Mouse (Mus musculus) CD4-positive naive resting alpha-beta T cell, adult 57 days (primary cell): ENCODE measurements around the gene Scimp. TPM values are rescaled to one million over a fixed set of nuclear protein-coding genes. Genes with fewer than 3 reads are reported as not detected.

Experiments used
- total RNA-seq: library from RNA; stranded (reverse); gene quantifications from one replicate; pipeline ENCODE4 v1.2.4, GENCODE M21; 2023

Gene Scimp
- total RNA-seq = 1.5 TPM

DNA sequence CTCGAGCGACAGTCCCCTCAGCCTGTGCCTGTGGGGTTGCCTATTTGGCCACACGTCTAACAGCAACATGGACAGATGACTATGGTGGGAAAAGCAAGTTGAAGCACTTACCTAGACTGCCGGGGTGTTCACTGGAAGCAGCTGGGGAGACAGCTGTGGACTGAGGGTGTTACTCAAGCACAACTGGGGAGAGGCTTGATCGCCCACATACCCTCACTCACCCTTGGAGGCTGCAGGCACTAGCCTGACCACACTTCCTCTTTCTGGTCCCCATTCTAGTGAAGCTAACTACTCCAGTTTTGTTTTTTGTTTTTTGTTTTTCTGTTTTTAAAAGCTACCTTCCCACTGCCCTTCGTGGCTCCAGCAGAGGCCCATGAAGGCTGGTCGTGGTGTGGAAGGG is at the start of gene Scimp:
Scimp (minus strand) TSS at position 222 of the 400 bp plus-strand sequence.

DNA sequence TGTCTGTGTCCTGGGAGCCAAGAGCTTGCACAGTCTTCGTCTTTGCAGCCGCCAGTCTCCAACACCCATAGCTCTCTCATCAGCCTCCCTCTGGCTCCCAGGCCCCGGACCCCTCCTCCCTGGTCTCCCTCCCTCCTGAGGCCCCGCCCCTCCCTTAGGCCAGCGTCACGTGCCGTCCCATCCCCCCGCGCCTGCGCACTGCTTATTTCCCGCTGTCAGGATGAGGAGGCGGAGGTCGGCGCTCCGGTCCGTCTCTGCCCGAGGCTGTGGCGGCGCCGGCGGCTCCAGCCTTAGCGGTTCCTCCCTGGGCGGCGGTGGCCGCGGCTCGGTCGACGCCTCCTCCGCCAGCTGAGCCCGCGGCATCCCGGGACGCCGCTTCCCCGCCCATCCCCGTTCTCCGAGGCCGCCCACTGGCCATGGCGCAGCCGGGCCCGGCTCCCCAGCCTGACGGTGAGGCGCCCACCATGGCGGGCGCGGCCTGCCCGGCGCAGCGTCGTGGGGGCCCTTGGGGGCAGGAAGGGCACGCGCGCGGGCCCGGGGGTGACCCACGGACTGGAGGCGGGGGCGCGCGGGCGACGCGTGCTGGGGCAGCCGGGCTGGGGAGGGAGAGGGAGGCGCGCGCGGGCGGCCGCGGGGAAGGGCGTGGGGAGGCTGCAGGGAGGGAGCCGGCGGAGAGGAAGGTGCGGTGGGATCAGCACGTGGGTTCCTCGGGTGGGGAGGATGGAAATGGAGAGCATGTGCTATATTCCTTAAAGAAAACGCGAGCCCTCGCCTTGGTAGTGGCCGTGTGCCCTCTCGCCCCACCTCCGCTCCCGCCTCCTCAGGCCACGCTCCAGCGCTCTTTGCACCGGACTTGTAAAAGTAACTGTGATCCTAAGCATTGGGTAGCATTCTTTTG is 32.4 kb upstream of the Scimp start, which contains the start of gene Rabep1:
Rabep1 (plus strand) TSS at position 220 of the 898 bp plus-strand sequence.

DNA sequence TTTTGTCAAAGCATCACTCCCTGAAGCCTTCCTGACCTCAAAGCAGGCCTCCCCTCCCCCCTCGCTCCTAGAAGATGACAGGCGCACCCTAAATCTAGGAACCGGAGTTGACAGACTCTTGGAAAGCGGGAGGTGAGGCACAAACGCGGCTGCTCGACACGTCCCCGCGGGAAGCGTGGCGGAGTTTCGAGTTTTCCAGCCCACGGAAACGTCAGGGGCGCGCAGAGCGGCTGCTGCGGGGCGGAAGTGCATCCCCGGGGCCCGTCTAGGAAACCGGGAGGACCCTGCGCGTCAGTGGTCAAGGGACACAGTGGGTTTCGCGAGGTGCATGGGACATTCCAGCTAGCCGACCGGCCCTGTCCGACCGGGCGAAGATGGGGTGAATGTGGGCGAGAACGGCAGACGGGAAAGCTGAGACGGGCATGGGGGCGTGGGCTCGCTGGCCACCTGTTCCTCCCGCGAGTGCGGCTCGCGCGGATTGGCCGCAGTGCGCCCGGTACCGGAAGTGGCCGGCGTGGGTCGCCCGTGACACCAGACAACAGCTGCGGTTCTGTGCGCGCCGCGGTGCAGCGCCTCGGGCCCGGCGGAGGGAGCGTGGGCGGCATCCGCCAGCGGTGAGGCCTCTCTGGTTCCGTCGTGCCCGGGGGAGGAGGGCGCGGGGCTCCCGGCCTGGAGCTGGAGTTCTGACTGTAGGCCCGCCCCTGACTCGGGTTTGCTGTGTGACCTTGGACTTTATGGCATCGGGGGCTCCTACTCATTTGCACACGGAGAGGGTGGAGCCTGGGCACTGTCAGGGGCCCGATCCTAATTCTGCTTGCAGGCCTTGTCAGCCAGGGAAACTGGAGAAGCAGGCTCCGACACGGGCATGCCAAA is 48.2 kb downstream of the Scimp start, which contains the start of gene Zfp3:
Zfp3 (plus strand) TSS at position 274 of the 873 bp plus-strand sequence.

Other genes starting within 250 kb of the Scimp start
- gene Mink1, start 249.7 kb downstream of the Scimp start, total RNA-seq = 201 TPM
- 1.0 TPM for gene 4930544D05Rik, start 196.7 kb downstream of the Scimp start, total RNA-seq
- gene Chrne, start 193.4 kb downstream of the Scimp start, total RNA-seq = 3.2 TPM
- gene Gp1ba, start 173.5 kb downstream of the Scimp start, total RNA-seq = not detected
- 233 TPM for gene Rnf167, start 165.4 kb downstream of the Scimp start, total RNA-seq
- gene Slc25a11, start 165.1 kb downstream of the Scimp start, total RNA-seq = 53.6 TPM
- gene Pfn1, start 157.9 kb downstream of the Scimp start, total RNA-seq = 1,552 TPM
- gene Eno3, start 155.4 kb downstream of the Scimp start, total RNA-seq = 29.3 TPM
- gene Spag7, start 143.2 kb downstream of the Scimp start, total RNA-seq = 23.4 TPM
- gene Camta2, start 124.5 kb downstream of the Scimp start, total RNA-seq = 37.9 TPM
- gene Inca1, start 112.4 kb downstream of the Scimp start, total RNA-seq = 0.62 TPM
- 26.1 TPM for gene Kif1c, start 112.0 kb downstream of the Scimp start, total RNA-seq
- 2.7 TPM for gene Zfp3, start 48.4 kb downstream of the Scimp start, total RNA-seq
- 34.7 TPM for gene Rabep1, start 32.2 kb upstream of the Scimp start, total RNA-seq
- 82.1 TPM for gene Nup88, start 157.4 kb upstream of the Scimp start, total RNA-seq
- gene Rpain, start 157.6 kb upstream of the Scimp start, total RNA-seq = 59.2 TPM
- gene C1qbp, start 170.4 kb upstream of the Scimp start, total RNA-seq = 90.6 TPM
- gene Dhx33, start 191.9 kb upstream of the Scimp start, total RNA-seq = 29.1 TPM
- gene Mis12, start 207.0 kb upstream of the Scimp start, total RNA-seq = 12.0 TPM
- 25.8 TPM for gene Derl2, start 207.3 kb upstream of the Scimp start, total RNA-seq
- gene 6330403K07Rik, start 220.9 kb upstream of the Scimp start, total RNA-seq = 0.77 TPM